Mouse (Mus musculus) limb, embryonic 14.5 days (tissue): Measurements from ENCODE around the gene Olfr498. TPM values are rescaled to one million over a fixed set of nuclear protein-coding genes. Genes with fewer than 3 reads are reported as not detected.

Experiments used
- ATAC-seq: fragments of 200-750 bp; cut with Nextera tagmentation; 2 replicates; pipeline ENCODE4 v1.8.0; 2017; ENCODE audit warnings: low read depth, moderate number of reproducible peaks, moderate TSS enrichment; ENCODE audit not compliant: low FRiP score
- DNase-seq: peaks from one replicate; pipeline ENCODE4 v3.0.0-alpha.2; 2015; ENCODE audit warnings: low spot score
- H3K27ac ChIP-seq: fragments of 300-500 bp; sonication (generic); replicated peaks from 2 replicates; pipeline ENCODE4 v1.5.1; 2014; ENCODE audit warnings: low read depth, mild to moderate bottlenecking, low read length, moderate library complexity, mixed read lengths
- H3K27me3 ChIP-seq: fragments of 300-500 bp; sonication (generic); 2 replicates; pipeline ENCODE4 v1.6.1; 2014; ENCODE audit warnings: low read length, mixed read lengths; ENCODE audit not compliant: control insufficient read depth, insufficient read depth
- H3K36me3 ChIP-seq: fragments of 300-500 bp; sonication (generic); 2 replicates; pipeline ENCODE4 v1.6.1; 2014; ENCODE audit warnings: mild to moderate bottlenecking, low read length, moderate library complexity, mixed read lengths; ENCODE audit not compliant: control insufficient read depth, insufficient read depth
- H3K4me1 ChIP-seq: fragments of 300-500 bp; sonication (generic); 2 replicates; pipeline ENCODE4 v1.6.1; 2014; ENCODE audit warnings: antibody characterized with exemption, low read length, mixed read lengths; ENCODE audit not compliant: control insufficient read depth, insufficient read depth
- H3K4me2 ChIP-seq: fragments of 300-500 bp; sonication (generic); replicated peaks from 2 replicates; pipeline ENCODE4 v1.6.1; 2014; ENCODE audit warnings: low read depth, mild to moderate bottlenecking, low read length, moderate library complexity; ENCODE audit not compliant: severe bottlenecking
- H3K4me3 ChIP-seq: fragments of 300-500 bp; sonication (generic); replicated peaks from 2 replicates; pipeline ENCODE4 v1.5.1; 2014; ENCODE audit warnings: low read length
- H3K9ac ChIP-seq: fragments of 300-500 bp; sonication (generic); 2 replicates; pipeline ENCODE4 v1.6.1; 2014; ENCODE audit warnings: mild to moderate bottlenecking, low read depth, low read length, moderate library complexity; ENCODE audit not compliant: severe bottlenecking
- H3K9me3 ChIP-seq: fragments of 300-500 bp; sonication (generic); 2 replicates; pipeline ENCODE4 v1.6.1; 2016; ENCODE audit warnings: low read length; ENCODE audit not compliant: control insufficient read depth
- POLR2A ChIP-seq: fragments of 200-500 bp; IDR thresholded peaks from 2 replicates; pipeline ENCODE4 v1.8.0; 2012; ENCODE audit warnings: inconsistent platforms, mild to moderate bottlenecking, moderate library complexity, borderline replicate concordance; ENCODE audit not compliant: insufficient read depth, insufficient read length; ENCODE audit errors: extremely low read depth
- WGBS: fragments of 180-500 bp; shearing (Covaris S2); extraction: QIAGEN DNeasy Blood & Tissue Kit; methylation state at CpG from one replicate; pipeline ENCODE4 v1.1.7; 2014; 5-methylcytosine and 5-hydroxymethylcytosine counted together
- polyA plus RNA-seq, 2 experiments: library from polyadenylated mRNA; depleted of rRNA in 1 of 2; stranded (reverse) in 1 of 2; unstranded in 1 of 2; fragments of >200 nt; fragmentation: Nextera tagmentation in 1 of 2; extraction: Ambion mirVana in 1 of 2; gene quantifications; 2 replicates each; pipeline versions ENCODE4 v1.2.1 to v1.2.3; 2012 to 2014

Olfr498 gene
- polyA plus RNA-seq (2012; rRNA removed) (not detected in 2 replicates), polyA plus RNA-seq (2014; fragmentation: Nextera tagmentation; extraction: Ambion mirVana) (not detected in 2 replicates)

- WGBS, result 82% methylated on average over 1 of the region's 1 CpGs
- Histone ChIP-seq H3K4me1 (no peaks in the 10 kb centered on the region), H3K36me3 (no peaks in the 10 kb centered on the region), H3K4me2 (no peak within 1 kb of the TSS), H3K27ac (no peak within 1 kb of the TSS), H3K9me3 (no peaks in the 10 kb centered on the region), H3K27me3 (no peaks in the 10 kb centered on the region), H3K4me3 (no peak within 1 kb of the TSS), H3K9ac (no peak within 1 kb of the TSS)
- no peak for DNase-seq
- ATAC-seq, result no peak
- no peak for TF ChIP-seq POLR2A
Observed at GRCm38 (mm10) chr7:108465026-108465425, at the start of gene Olfr498. Gene Olfr498 (plus strand): TSS chr7:108465326.

- Histone ChIP-seq H3K9ac (no peak within 1 kb of the TSS), H3K27me3 (no peaks in the 10 kb centered on the region), H3K4me2 (no peak within 1 kb of the TSS), H3K4me1 (no peaks in the 10 kb centered on the region), H3K27ac (no peak within 1 kb of the TSS), H3K4me3 (no peak within 1 kb of the TSS), H3K9me3 (no peaks in the 10 kb centered on the region), H3K36me3 (no peaks in the 10 kb centered on the region)
- ATAC-seq, result no peak
- DNase-seq, result no peak
- 82% methylated on average over 2 of the region's 2 CpGs for WGBS
- TF ChIP-seq POLR2A, result no peak
Observed at GRCm38 (mm10) chr7:108420121-108420520, 45.0 kb upstream of the Olfr498 start, which contains the start of gene Olfr497. Gene Olfr497 (plus strand): TSS chr7:108420421.

Other genes with a start within 250 kb of the Olfr498 start
- 0.03 TPM in 1 of 2 replicates, not detected in the other for gene Olfr488, start 207.0 kb upstream of the Olfr498 start, polyA plus RNA-seq (2012; rRNA removed)
- gene Olfr488, start 207.0 kb upstream of the Olfr498 start, polyA plus RNA-seq (2014; fragmentation: Nextera tagmentation; extraction: Ambion mirVana), result not detected in 2 replicates
- not detected in 2 replicates for gene Olfr490, start 176.4 kb upstream of the Olfr498 start, polyA plus RNA-seq (2012; rRNA removed)
- not detected in 2 replicates for gene Olfr490, start 176.4 kb upstream of the Olfr498 start, polyA plus RNA-seq (2014; fragmentation: Nextera tagmentation; extraction: Ambion mirVana)
- gene Olfr491, start 151.9 kb upstream of the Olfr498 start, polyA plus RNA-seq (2012; rRNA removed), result not detected in 2 replicates
- not detected in 2 replicates for gene Olfr491, start 151.9 kb upstream of the Olfr498 start, polyA plus RNA-seq (2014; fragmentation: Nextera tagmentation; extraction: Ambion mirVana)
- 0.37 and 0.48 TPM in 2 replicates for gene Olfr492, start 141.7 kb upstream of the Olfr498 start, polyA plus RNA-seq (2012; rRNA removed)
- 0.47 and 0.65 TPM in 2 replicates for gene Olfr492, start 141.7 kb upstream of the Olfr498 start, polyA plus RNA-seq (2014; fragmentation: Nextera tagmentation; extraction: Ambion mirVana)
- not detected in 2 replicates for gene Olfr493, start 118.3 kb upstream of the Olfr498 start, polyA plus RNA-seq (2012; rRNA removed)
- not detected in 2 replicates for gene Olfr493, start 118.3 kb upstream of the Olfr498 start, polyA plus RNA-seq (2014; fragmentation: Nextera tagmentation; extraction: Ambion mirVana)
- gene Olfr494, start 100.0 kb upstream of the Olfr498 start, polyA plus RNA-seq (2012; rRNA removed), result not detected in 2 replicates
- gene Olfr494, start 100.0 kb upstream of the Olfr498 start, polyA plus RNA-seq (2014; fragmentation: Nextera tagmentation; extraction: Ambion mirVana), result not detected in 2 replicates
- not detected in 2 replicates for gene Olfr495, start 72.2 kb upstream of the Olfr498 start, polyA plus RNA-seq (2012; rRNA removed)
- gene Olfr495, start 72.2 kb upstream of the Olfr498 start, polyA plus RNA-seq (2014; fragmentation: Nextera tagmentation; extraction: Ambion mirVana), result not detected in 2 replicates
- not detected in 2 replicates for gene Olfr497, start 44.9 kb upstream of the Olfr498 start, polyA plus RNA-seq (2012; rRNA removed)
- not detected in 2 replicates for gene Olfr497, start 44.9 kb upstream of the Olfr498 start, polyA plus RNA-seq (2014; fragmentation: Nextera tagmentation; extraction: Ambion mirVana)
- gene Olfr502, start 59.7 kb downstream of the Olfr498 start, polyA plus RNA-seq (2012; rRNA removed), result not detected in 2 replicates
- gene Olfr502, start 59.7 kb downstream of the Olfr498 start, polyA plus RNA-seq (2014; fragmentation: Nextera tagmentation; extraction: Ambion mirVana), result not detected in 2 replicates
- not detected in 2 replicates for gene Olfr503, start 79.2 kb downstream of the Olfr498 start, polyA plus RNA-seq (2012; rRNA removed)
- not detected in 2 replicates for gene Olfr503, start 79.2 kb downstream of the Olfr498 start, polyA plus RNA-seq (2014; fragmentation: Nextera tagmentation; extraction: Ambion mirVana)
- not detected in 2 replicates for gene Olfr504, start 100.5 kb downstream of the Olfr498 start, polyA plus RNA-seq (2012; rRNA removed)
- not detected in 2 replicates for gene Olfr504, start 100.5 kb downstream of the Olfr498 start, polyA plus RNA-seq (2014; fragmentation: Nextera tagmentation; extraction: Ambion mirVana)
- gene Olfr506, start 145.5 kb downstream of the Olfr498 start, polyA plus RNA-seq (2012; rRNA removed), result not detected in 2 replicates
- not detected in 2 replicates for gene Olfr506, start 145.5 kb downstream of the Olfr498 start, polyA plus RNA-seq (2014; fragmentation: Nextera tagmentation; extraction: Ambion mirVana)
- not detected in 2 replicates for gene Olfr507, start 156.5 kb downstream of the Olfr498 start, polyA plus RNA-seq (2012; rRNA removed)
- not detected in 2 replicates for gene Olfr507, start 156.5 kb downstream of the Olfr498 start, polyA plus RNA-seq (2014; fragmentation: Nextera tagmentation; extraction: Ambion mirVana)
- gene Olfr508, start 164.7 kb downstream of the Olfr498 start, polyA plus RNA-seq (2012; rRNA removed), result not detected in 2 replicates
- gene Olfr508, start 164.7 kb downstream of the Olfr498 start, polyA plus RNA-seq (2014; fragmentation: Nextera tagmentation; extraction: Ambion mirVana), result not detected in 2 replicates
- gene Olfr509, start 186.6 kb downstream of the Olfr498 start, polyA plus RNA-seq (2012; rRNA removed), result not detected in 2 replicates
- gene Olfr509, start 186.6 kb downstream of the Olfr498 start, polyA plus RNA-seq (2014; fragmentation: Nextera tagmentation; extraction: Ambion mirVana), result not detected in 2 replicates
- not detected in 2 replicates for gene Olfr510, start 201.1 kb downstream of the Olfr498 start, polyA plus RNA-seq (2012; rRNA removed)
- gene Olfr510, start 201.1 kb downstream of the Olfr498 start, polyA plus RNA-seq (2014; fragmentation: Nextera tagmentation; extraction: Ambion mirVana), result not detected in 2 replicates
- gene Olfr512, start 248.0 kb downstream of the Olfr498 start, polyA plus RNA-seq (2012; rRNA removed), result not detected in 2 replicates
- not detected in 2 replicates for gene Olfr512, start 248.0 kb downstream of the Olfr498 start, polyA plus RNA-seq (2014; fragmentation: Nextera tagmentation; extraction: Ambion mirVana)